Mouse (Mus musculus): ENCODE data around the gene Olfr452.

The Olfr452 gene

DNA sequence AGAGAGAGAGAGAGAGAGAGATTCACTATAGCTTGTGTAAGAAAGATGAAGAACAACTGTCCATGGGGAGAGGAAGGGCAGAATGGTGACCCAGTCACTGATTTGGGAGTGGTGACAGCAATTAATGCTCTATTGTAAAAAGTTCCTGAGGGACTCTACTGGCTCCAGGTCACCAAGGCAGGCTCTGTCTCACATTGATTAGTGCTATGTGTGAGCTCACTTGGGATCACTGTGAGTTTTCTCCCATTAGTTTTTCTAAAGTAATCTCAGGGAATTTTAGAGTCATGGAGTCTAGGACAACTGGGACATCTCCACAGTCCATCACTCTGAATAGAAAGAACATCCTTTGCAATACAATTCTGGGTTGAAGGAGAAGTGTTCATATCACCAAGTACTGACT is at the start of gene Olfr452:
Gene Olfr452, plus strand, starts transcription at position 301 of the 400 bp plus-strand sequence.
- DNase-seq: no peak

DNA sequence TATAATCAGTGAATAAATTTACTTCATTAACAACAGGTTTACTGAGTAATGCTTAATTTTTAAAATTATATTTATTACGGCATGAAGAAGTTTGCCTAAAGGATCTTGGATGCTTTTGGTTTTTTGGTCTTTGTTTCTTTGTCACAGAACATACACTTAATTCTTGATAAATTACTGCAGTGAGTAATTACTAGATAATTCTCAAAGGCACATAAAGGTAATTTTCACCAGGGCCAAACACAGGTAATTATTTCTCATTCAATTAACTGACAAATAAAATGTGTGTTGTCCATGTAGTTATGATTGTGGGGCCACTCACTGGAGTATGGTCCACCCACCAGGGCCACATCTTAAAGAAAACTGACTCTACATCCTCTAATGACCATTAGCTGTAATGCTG is 45.8 kb upstream of the Olfr452 start, which contains the start of gene Olfr453:
Gene Olfr453, plus strand, starts transcription at position 301 of the 400 bp plus-strand sequence.
- DNase-seq: no peak

DNA sequence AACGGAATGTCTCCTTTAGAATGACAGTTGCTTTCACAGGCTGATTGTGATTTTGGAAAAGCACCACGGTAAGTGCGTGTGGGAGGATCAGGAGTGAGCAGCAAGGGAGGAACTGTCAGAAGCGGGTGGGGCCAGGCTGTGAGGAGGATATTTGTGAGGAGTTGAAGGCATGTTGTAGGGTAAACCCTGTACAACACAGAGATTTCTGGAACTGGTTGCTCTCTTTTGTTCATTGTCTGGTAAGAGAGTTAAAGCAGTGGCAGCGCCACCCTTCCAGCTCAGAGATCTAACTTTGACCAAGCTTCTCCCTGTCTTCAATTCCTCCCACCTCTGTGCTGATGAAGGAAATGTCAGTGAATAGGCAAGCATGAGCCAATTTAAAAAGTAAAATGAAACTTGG is 42.6 kb upstream of the Olfr452 start:
- DNase-seq: no peak

DNA sequence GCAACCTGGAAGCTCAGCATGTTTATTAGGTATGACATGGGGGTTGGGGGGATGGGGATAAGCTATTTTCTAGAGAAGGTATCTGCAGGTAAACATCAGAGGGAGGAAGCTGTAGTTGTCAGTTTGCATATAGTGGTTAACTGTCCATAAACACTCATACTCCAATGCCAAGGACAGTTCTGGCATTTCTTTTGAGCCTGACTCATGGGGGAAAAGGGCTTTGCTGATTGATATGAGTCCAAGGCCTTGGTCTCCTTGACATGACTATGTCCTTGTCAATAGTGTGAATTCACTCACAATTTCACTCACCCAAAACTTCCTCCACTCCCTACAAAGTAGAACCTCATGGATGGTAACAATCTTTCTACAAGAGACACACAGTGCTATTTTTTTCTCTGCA is 37.0 kb upstream of the Olfr452 start:
- DNase-seq: no peak

DNA sequence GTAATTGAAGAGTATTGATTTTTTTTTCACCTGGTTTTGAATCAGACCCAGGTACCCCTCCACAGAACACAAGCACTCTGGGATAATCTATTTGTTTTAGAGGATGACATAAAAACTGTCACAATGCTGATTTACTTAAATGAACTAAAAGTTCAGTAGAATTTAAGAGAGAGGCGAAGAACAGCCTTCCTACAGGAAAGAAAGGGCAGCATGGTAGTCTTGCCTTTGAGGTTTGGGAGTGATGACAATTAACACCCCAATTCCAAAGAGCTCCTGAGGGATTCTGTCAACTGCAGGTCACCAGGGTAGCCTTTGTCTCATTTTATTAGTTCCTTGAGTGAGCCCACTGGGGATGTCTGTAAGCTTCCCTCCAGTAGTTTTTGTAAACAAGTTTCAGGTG is 28.8 kb upstream of the Olfr452 start, which contains the start of gene Olfr38:
Gene Olfr38, plus strand, starts transcription at position 301 of the 400 bp plus-strand sequence.
- no peak for DNase-seq

DNA sequence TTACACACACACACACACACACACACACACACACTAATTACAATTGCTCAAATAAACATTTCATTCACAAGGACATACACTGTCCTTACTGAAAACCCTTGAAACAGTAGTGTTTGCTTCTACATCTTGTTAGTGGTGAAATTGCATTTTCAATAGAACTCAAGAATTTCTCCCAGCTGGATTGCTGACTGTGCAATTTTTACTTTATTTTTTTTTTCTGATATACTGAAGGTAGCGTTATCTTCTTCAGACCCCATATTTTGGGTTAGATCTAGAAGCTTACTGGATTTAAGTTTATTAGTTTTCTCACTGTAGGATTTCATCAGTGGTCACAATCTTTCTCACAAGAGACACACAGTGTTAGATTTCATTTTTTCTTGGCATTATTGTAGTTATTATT is 7.8 kb upstream of the Olfr452 start:
- no peak for DNase-seq

DNA sequence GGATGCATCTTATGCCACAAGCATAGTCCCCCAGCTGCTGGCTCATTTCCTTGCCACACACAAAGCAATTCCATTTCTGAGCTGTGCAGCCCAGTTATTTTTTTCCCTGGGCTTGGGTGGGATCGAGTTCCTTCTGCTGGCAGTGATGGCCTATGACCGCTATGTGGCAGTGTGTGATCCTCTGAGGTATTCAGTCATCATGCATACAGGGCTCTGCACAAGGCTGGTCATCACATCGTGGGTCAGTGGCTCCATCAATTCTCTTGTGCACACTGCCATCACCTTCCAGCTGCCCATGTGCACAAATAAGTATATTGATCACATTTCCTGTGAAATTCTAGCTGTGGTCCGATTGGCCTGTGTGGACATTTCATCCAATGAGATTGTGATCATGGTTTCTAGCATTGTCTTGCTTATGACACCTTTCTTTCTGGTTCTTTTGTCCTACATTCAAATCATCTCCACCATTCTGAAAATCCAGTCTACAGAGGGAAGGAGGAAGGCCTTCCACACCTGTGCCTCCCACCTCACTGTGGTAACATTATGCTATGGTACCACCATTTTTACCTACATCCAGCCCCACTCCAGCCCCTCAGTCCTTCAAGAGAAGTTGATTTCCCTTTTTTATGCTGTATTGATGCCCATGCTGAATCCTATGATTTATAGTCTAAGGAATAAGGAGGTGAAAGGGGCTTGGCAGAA is 5.5 kb downstream of the Olfr452 start:
- peak; percentile 2 to 3 for DNase-seq

DNA sequence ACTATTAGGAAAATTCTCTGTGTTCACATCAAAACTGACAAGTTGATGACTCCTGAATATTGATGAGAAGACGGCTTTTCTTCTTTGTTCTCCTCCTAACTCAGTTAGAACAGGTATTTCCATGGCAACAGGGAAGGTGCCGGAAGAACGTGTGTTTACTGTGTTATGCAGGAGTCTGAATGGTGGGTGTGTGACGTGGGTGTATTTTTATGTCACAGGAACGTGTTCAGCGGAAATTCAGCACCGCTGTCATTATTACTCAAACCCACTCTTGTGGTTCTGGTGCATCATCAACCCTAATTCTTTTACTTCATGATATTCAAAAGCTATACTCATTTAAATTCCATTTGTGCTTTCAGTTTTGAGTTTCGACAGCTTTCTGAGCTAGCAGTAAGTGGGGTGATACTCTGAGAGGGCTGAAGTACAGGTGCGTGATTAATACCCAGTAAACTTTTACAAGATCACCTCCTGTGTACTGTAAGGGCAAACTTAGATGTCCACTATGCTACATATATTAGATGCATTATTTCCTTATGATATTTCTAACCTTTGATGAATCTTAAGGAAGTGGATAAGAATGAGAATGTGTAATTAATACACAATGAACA is 6.2 kb downstream of the Olfr452 start:
- no peak for DNase-seq

DNA sequence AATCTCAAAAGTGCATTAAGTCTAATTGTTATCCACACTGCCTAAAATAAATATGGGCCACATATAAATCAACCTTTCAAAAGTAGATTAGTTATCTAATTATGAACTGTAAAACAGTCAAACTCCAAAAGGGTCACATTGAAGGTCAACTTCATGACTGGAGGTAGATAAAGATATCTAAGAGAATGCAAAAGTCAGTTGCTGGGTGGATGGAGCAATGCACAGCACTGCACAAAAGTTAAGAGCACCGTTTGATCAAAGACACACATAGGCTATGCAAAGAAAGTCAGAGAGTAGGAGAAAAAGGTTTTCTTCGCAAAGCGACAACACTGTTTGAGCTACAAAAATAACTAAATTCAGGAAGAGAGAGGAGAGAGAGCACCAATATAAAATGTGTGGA is 10.1 kb downstream of the Olfr452 start:
- DNase-seq: no peak

DNA sequence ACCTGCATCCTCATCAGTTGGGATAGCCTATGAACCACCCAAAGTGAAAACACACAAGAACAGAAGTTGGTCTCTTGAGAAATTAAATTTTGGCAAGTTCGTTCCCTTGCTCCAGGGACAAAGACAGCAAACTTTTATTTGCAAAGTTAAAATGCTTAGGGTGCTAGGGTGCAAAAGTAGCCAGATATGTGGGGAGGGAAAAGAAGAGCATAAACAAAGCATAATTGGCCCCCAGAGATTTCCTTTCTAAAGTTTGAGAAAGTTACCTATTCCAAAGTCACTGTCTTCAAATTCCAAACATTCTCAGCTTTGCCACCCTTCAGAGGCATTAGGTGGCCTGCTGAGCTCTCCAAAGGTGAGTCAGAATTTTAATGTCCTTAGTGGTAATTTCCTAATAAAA is 26.7 kb downstream of the Olfr452 start, which contains the start of gene Olfr450:
Gene Olfr450, plus strand, starts transcription at position 301 of the 400 bp plus-strand sequence.
- DNase-seq: no peak

DNA sequence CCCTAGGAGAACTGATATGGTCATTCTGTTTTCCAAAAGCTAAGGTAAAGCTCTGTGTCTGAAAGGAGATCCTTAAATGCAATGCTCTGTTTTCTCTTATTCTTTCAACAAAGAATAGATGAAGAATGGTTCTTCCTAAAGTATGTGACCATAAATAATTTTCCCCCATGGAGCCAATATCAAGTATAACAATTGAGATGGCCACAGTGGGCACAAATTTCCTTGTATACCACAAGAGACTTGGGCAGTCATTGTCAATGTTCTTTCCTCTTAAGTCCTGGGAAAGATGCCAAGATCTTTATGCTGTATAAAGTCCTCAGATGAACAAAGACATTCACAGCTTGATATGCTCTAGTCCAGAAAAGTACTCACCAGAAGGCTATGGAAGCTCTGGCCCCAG is 49.2 kb downstream of the Olfr452 start, which contains the start of gene Olfr449:
Gene Olfr449, plus strand, starts transcription at position 301 of the 400 bp plus-strand sequence.
- DNase-seq: no peak
